Mouse (Mus musculus): ENCODE results near the gene Tuba1b. TPM values are rescaled to one million over a fixed set of nuclear protein-coding genes. Genes with fewer than 3 reads are reported as not detected.

Tuba1b gene
- total RNA-seq (2014; rRNA removed), result 2,522 and 3,264 TPM in 2 replicates
- polyA plus RNA-seq (2015; fragmentation: Nextera tagmentation; extraction: Ambion mirVana), result 1,582 and 1,796 TPM in 2 replicates

- WGBS, result under 1% methylated on average over 44 of the region's 58 CpGs
- peak within 1 kb of the TSS; percentile 59 for H3K4me3 ChIP-seq (ENCODE audit: low read depth, low read length)
- peak; percentile 96 for DNase-seq (ENCODE audit: low spot score)
- no peaks in the 10 kb centered on the region for H3K27me3 ChIP-seq (ENCODE audit: insufficient read depth, low read length)
- peaks cover 9% of the 10 kb centered on the region; the same call in 1 of the 2 replicates for H3K4me1 ChIP-seq (ENCODE audit: insufficient read depth, low read length)
- TF ChIP-seq CTCF (IDR thresholded peaks at IDR 0.05), result peak; percentile 9; the same call in 1 of the 2 replicates
- peak within 1 kb of the TSS; percentile 94 for H3K27ac ChIP-seq (ENCODE audit: low read depth, low read length)
- H3K9me3 ChIP-seq (ENCODE audit: low read length), result no peaks in the 10 kb centered on the region
- peaks cover 4% of the 10 kb centered on the region; the same call in 1 of the 2 replicates for H3K36me3 ChIP-seq (ENCODE audit: insufficient read depth, low read length)
- peak; percentile 95 for ATAC-seq (ENCODE audit: low FRiP score)
- peak within 1 kb of the TSS; percentile 91 for H3K4me2 ChIP-seq (ENCODE audit: low read depth, low read length, poor library complexity, severe bottlenecking)
- peak within 1 kb of the TSS; percentile 83 for H3K9ac ChIP-seq (replicated peaks; ENCODE audit: low read length, poor library complexity, severe bottlenecking)
Measured at GRCm38 (mm10) chr15:98934217-98934839, at the start of gene Tuba1b. Gene Tuba1b (minus strand): TSS chr15:98934565.

- peaks cover 24% of the 10 kb centered on the region for H3K4me1 ChIP-seq (ENCODE audit: insufficient read depth, low read length)
- TF ChIP-seq CTCF (IDR thresholded peaks at IDR 0.05), result no peak
Measured at GRCm38 (mm10) chr15:98983431-98984081, 49.2 kb upstream of the Tuba1b start.

GRCm38 (mm10) chr15:98982100-98982499 is 47.7 kb upstream of the Tuba1b start:
- Histone ChIP-seq H3K9ac (replicated peaks; ENCODE audit: low read length, poor library complexity, severe bottlenecking) (no peak overlapping the region), H3K4me1 (ENCODE audit: insufficient read depth, low read length) (peaks cover 26% of the 10 kb centered on the region), H3K4me3 (ENCODE audit: low read depth, low read length) (no peak overlapping the region), H3K27ac (ENCODE audit: low read depth, low read length) (peak overlapping the region; percentile 97), H3K36me3 (ENCODE audit: insufficient read depth, low read length) (no peaks in the 10 kb centered on the region), H3K27me3 (ENCODE audit: insufficient read depth, low read length) (no peaks in the 10 kb centered on the region), H3K9me3 (ENCODE audit: low read length) (no peaks in the 10 kb centered on the region), H3K4me2 (ENCODE audit: low read depth, low read length, poor library complexity, severe bottlenecking) (no peak overlapping the region)
- WGBS, result 42% methylated on average over 6 of the region's 6 CpGs
- no peak for DNase-seq (ENCODE audit: low spot score)
- no peak for TF ChIP-seq CTCF (IDR thresholded peaks at IDR 0.05)
- ATAC-seq (ENCODE audit: low FRiP score), result no peak

More at GRCm38 (mm10) chr15:98983431-98984081, 49.2 kb upstream of the Tuba1b start:
- Histone ChIP-seq H3K9ac (replicated peaks; ENCODE audit: low read length, poor library complexity, severe bottlenecking) (peak overlapping the region; percentile 64), H3K4me3 (ENCODE audit: low read depth, low read length) (peak overlapping the region; percentile 38), H3K4me2 (ENCODE audit: low read depth, low read length, poor library complexity, severe bottlenecking) (peak overlapping the region; percentile 66), H3K9me3 (ENCODE audit: low read length) (no peaks in the 10 kb centered on the region), H3K27ac (ENCODE audit: low read depth, low read length) (peak overlapping the region; percentile 97), H3K36me3 (ENCODE audit: insufficient read depth, low read length) (no peaks in the 10 kb centered on the region), H3K27me3 (ENCODE audit: insufficient read depth, low read length) (no peaks in the 10 kb centered on the region)
- DNase-seq (ENCODE audit: low spot score) (peak; percentile 94), ATAC-seq (ENCODE audit: low FRiP score) (peak; percentile 65; the same call in 1 of the 2 replicates)
- 8% methylated on average over 16 of the region's 16 CpGs for WGBS

GRCm38 (mm10) chr15:98980012-98980614 is 45.7 kb upstream of the Tuba1b start:
- ATAC-seq (ENCODE audit: low FRiP score) (no peak), DNase-seq (ENCODE audit: low spot score) (no peak)
- H3K36me3 ChIP-seq (ENCODE audit: insufficient read depth, low read length), result no peaks in the 10 kb centered on the region
- H3K27me3 ChIP-seq (ENCODE audit: insufficient read depth, low read length), result no peaks in the 10 kb centered on the region
- peak overlapping the region; percentile 26; the same call in 1 of the 2 replicates for H3K27ac ChIP-seq (ENCODE audit: low read depth, low read length)
- no peak overlapping the region for H3K4me3 ChIP-seq (ENCODE audit: low read depth, low read length)
- H3K9me3 ChIP-seq (ENCODE audit: low read length), result no peaks in the 10 kb centered on the region
- TF ChIP-seq CTCF (IDR thresholded peaks at IDR 0.05), result no peak
- no peak overlapping the region for H3K4me2 ChIP-seq (ENCODE audit: low read depth, low read length, poor library complexity, severe bottlenecking)
- no peak overlapping the region for H3K9ac ChIP-seq (replicated peaks; ENCODE audit: low read length, poor library complexity, severe bottlenecking)
- peaks cover 27% of the 10 kb centered on the region; the same call in 1 of the 2 replicates for H3K4me1 ChIP-seq (ENCODE audit: insufficient read depth, low read length)
- 26% methylated on average over 7 of the region's 7 CpGs for WGBS

- Histone ChIP-seq H3K9ac (replicated peaks; ENCODE audit: low read length, poor library complexity, severe bottlenecking) (0 out of 2 replicates have a peak overlapping the region, but pooled peaks have one; percentile 36), H3K36me3 (ENCODE audit: insufficient read depth, low read length) (no peaks in the 10 kb centered on the region), H3K9me3 (ENCODE audit: low read length) (no peaks in the 10 kb centered on the region), H3K4me1 (ENCODE audit: insufficient read depth, low read length) (peaks cover 27% of the 10 kb centered on the region; the same call in 1 of the 2 replicates), H3K4me3 (ENCODE audit: low read depth, low read length) (0 out of 2 replicates have a peak overlapping the region, but pooled peaks have one; percentile 4), H3K27ac (ENCODE audit: low read depth, low read length) (peak overlapping the region; percentile 88), H3K27me3 (ENCODE audit: insufficient read depth, low read length) (no peaks in the 10 kb centered on the region), H3K4me2 (ENCODE audit: low read depth, low read length, poor library complexity, severe bottlenecking) (peak overlapping the region; percentile 39)
- ATAC-seq (ENCODE audit: low FRiP score) (no peak), DNase-seq (ENCODE audit: low spot score) (no peak)
- WGBS, result 25% methylated on average over 20 of the region's 20 CpGs
- TF ChIP-seq CTCF (IDR thresholded peaks at IDR 0.05), result no peak
Measured at GRCm38 (mm10) chr15:98978409-98979172, 44.2 kb upstream of the Tuba1b start.
